17 mouse cellular contexts compared by ENCODE assay signal in the genomic region with DNA sequence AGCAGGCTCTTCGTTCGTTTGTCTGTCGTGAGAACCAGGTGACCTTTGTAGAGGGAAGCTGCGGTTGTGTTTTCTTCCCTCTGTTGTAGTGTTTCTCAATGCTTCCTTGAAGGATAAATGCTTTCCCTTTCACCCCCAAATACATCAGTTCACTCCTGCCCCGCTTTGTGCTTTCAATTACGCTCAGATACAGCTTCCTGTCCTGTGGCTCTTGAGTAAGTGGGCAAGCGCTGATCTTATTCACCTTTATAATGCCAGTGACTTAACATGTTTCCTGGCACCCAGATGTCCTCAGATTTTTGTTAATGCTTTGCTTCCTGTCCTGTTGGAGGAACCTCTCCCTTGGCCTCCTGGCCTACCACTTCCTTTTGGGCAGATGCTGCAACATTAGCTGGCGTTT. TPM values are rescaled to one million over a fixed set of nuclear protein-coding genes. Genes with fewer than 3 reads are reported as not detected.
DNase-seq lines count a peak whose midpoint lies in the region; ATAC-seq and TF ChIP-seq lines count a peak whose summit lies in the region.
"Had no signal": no experiment of that assay in that cellular context is flagged by ENCODE, and none has a peak within 500 bp of the region (broad histone marks: within the 10 kb centered on the region; RNA-seq: fewer than 3 reads in every experiment).

No protein-coding gene starts in this region.

- no peak overlapping the region for H3K4me2 ChIP-seq in lung, embryonic 14.5 days
- H3K4me2 ChIP-seq: limb, embryonic 13.5 days; neural tube, embryonic 13.5 days; stomach, embryonic 15.5 days had no signal

- peaks cover 21% of the 10 kb centered on the region; the same call in 1 of the 2 replicates for H3K27me3 ChIP-seq in lung, embryonic 14.5 days (ENCODE audit: insufficient read depth, low read length)
- H3K27me3 ChIP-seq: limb, embryonic 13.5 days; neural tube, embryonic 13.5 days; stomach, embryonic 15.5 days had no signal

- ATAC-seq in lung, embryonic 14.5 days (ENCODE audit: insufficient read depth), result no peak
- ATAC-seq: forebrain, embryonic 14.5 days had no signal

- H3K4me1 ChIP-seq in lung, embryonic 14.5 days (ENCODE audit: insufficient read depth), result peaks cover 21% of the 10 kb centered on the region

- intact Hi-C loops in gastrocnemius, adult 2 months (cut with DNase I), result no loop called here
- intact Hi-C loops in left cerebral cortex, postnatal 4 days (cut with DNase I), result no loop called here

- no peaks in the 10 kb centered on the region for H3K36me3 ChIP-seq in lung, embryonic 14.5 days (ENCODE audit: insufficient read depth)
- H3K36me3 ChIP-seq: limb, embryonic 13.5 days; neural tube, embryonic 13.5 days; stomach, embryonic 15.5 days had no signal

- H3K9me3 ChIP-seq in lung, embryonic 14.5 days (ENCODE audit: low read depth, low read length), result no peaks in the 10 kb centered on the region
- H3K9me3 ChIP-seq: limb, embryonic 13.5 days; neural tube, embryonic 13.5 days; stomach, embryonic 15.5 days had no signal

- no peak for DNase-seq in gastrocnemius, adult 2 months
- no peak for DNase-seq in gastrocnemius, postnatal 10 days
- peak; percentile 40 for DNase-seq in lung, embryonic 14.5 days
- no peak for DNase-seq in lung, adult 18-20 months
- peak; percentile 59 for DNase-seq in kidney, postnatal 14 days
- DNase-seq in left cerebral cortex, postnatal 4 days, result no peak
- DNase-seq in ovary, postnatal 14 days (ENCODE audit: low spot score), result no peak
- DNase-seq: B cell, adult 2 months; cerebellum, postnatal 10 days; heart, postnatal 10 days; retina, postnatal 1 day; thymus, postnatal 14 days had no signal

- H3K27ac ChIP-seq in gastrocnemius, adult 2 months, result peak overlapping the region; percentile 31; the same call in 1 of the 2 replicates
- no peak overlapping the region for H3K27ac ChIP-seq in lung, embryonic 14.5 days (ENCODE audit: low read depth)
- H3K27ac ChIP-seq: layer of hippocampus, adult 2 months; limb, embryonic 13.5 days; neural tube, embryonic 13.5 days; stomach, embryonic 15.5 days had no signal

- 47% methylated on average over 8 of the region's 8 CpGs for WGBS in lung, embryonic 14.5 days

- no peak for TF ChIP-seq CTCF in gastrocnemius, adult 2 months (IDR thresholded peaks at IDR 0.05)
- TF ChIP-seq CTCF in lung, embryonic 14.5 days (IDR thresholded peaks at IDR 0.05; ENCODE audit: low read depth), result no peak

- H3K4me3 ChIP-seq in gastrocnemius, adult 2 months, result no peak overlapping the region
- no peak overlapping the region for H3K4me3 ChIP-seq in lung, embryonic 14.5 days (ENCODE audit: low read depth, low read length)
- H3K4me3 ChIP-seq: layer of hippocampus, adult 2 months; limb, embryonic 13.5 days; neural tube, embryonic 13.5 days; stomach, embryonic 15.5 days had no signal

- H3K9ac ChIP-seq in lung, embryonic 14.5 days, result no peak overlapping the region
- H3K9ac ChIP-seq: limb, embryonic 13.5 days; neural tube, embryonic 13.5 days; stomach, embryonic 15.5 days had no signal

RNA-seq across cellular contexts. Expression of a gene that starts 19.5 kb away (rescaled TPM):
- 1 to 10 TPM; 1.0 to 1.3 TPM for total RNA-seq in gastrocnemius, adult 2 months (2021)
- 1 to 10 TPM; 7.1 to 7.8 TPM for total RNA-seq in gastrocnemius, postnatal 10 days (2021)
- 16.4 and 18.1 TPM in 2 replicates for polyA plus RNA-seq in lung, embryonic 14.5 days (2014; fragmentation: Nextera tagmentation; extraction: Ambion mirVana)
- total RNA-seq in left cerebral cortex, postnatal 4 days (2021), result 10 to 100 TPM; 55.6 to 57.5 TPM

Comparison
In these comparisons a context has a peak if more than half of its experiments do, and no peak if none do; other contexts are left out.
1. DNase-seq: peak in lung, embryonic 14.5 days (single experiment) and kidney, postnatal 14 days (single experiment); none in gastrocnemius, adult 2 months (single experiment), gastrocnemius, postnatal 10 days (single experiment), lung, adult 18-20 months (0 of 2), left cerebral cortex, postnatal 4 days (single experiment) and ovary, postnatal 14 days (single experiment).
2. RNA of a gene that starts 19.5 kb away (total RNA-seq): 55.6 to 57.5 TPM in left cerebral cortex, postnatal 4 days; 7.1 to 7.8 TPM in gastrocnemius, postnatal 10 days and 1.0 to 1.3 TPM in gastrocnemius, adult 2 months; every median in the first group is over 4 times any median in the second.